Mouse (Mus musculus): Measurements from ENCODE around the gene Zwint. TPM values are rescaled to one million over a fixed set of nuclear protein-coding genes. Genes with fewer than 3 reads are reported as not detected.

Gene Zwint
- 100 to 1,000 TPM; 122 to 146 TPM for polyA plus RNA-seq (2017; shearing (Covaris generic))

- ATAC-seq: peak; percentile 96
Measured at GRCm38 (mm10) chr10:72654270-72655016, at the start of gene Zwint. Gene Zwint, plus strand, starts transcription at chr10:72654845.

- ATAC-seq: no peak
Measured at GRCm38 (mm10) chr10:72613125-72613915, 41.3 kb upstream of the Zwint start.

- no peak for ATAC-seq
Measured at GRCm38 (mm10) chr10:72616153-72616552, 38.5 kb upstream of the Zwint start.

GRCm38 (mm10) chr10:72620527-72620926 lies 34.1 kb upstream of the Zwint start:
- peak; percentile 94 for ATAC-seq

GRCm38 (mm10) chr10:72623561-72623960 lies 31.1 kb upstream of the Zwint start:
- ATAC-seq: no peak

GRCm38 (mm10) chr10:72634125-72634524 lies 20.5 kb upstream of the Zwint start:
- ATAC-seq: no peak

GRCm38 (mm10) chr10:72650867-72651266 lies 3.8 kb upstream of the Zwint start:
- no peak for ATAC-seq

- no peak for ATAC-seq
Measured at GRCm38 (mm10) chr10:72653797-72654196, 848 bp upstream of the Zwint start.

- ATAC-seq: peak; percentile 33
Measured at GRCm38 (mm10) chr10:72655017-72655509, 418 bp downstream of the Zwint start.

GRCm38 (mm10) chr10:72659198-72659597 lies 4.6 kb downstream of the Zwint start:
- ATAC-seq: no peak

- no peak for ATAC-seq
Measured at GRCm38 (mm10) chr10:72660350-72660749, 5.7 kb downstream of the Zwint start.

- no peak for ATAC-seq
Measured at GRCm38 (mm10) chr10:72667856-72668255, 13.2 kb downstream of the Zwint start.

- ATAC-seq: no peak
Measured at GRCm38 (mm10) chr10:72669086-72669485, 14.4 kb downstream of the Zwint start.

- no peak for ATAC-seq
Measured at GRCm38 (mm10) chr10:72675971-72676370, 21.3 kb downstream of the Zwint start.

- ATAC-seq: no peak
Measured at GRCm38 (mm10) chr10:72676550-72676949, 21.9 kb downstream of the Zwint start.

GRCm38 (mm10) chr10:72679086-72679485 lies 24.4 kb downstream of the Zwint start:
- ATAC-seq: no peak

GRCm38 (mm10) chr10:72701092-72701491 lies 46.4 kb downstream of the Zwint start:
- no peak for ATAC-seq

- no peak for ATAC-seq
Measured at GRCm38 (mm10) chr10:72713754-72714153, 59.1 kb downstream of the Zwint start.
